Mouse (Mus musculus): ENCODE measurements around the gene Gas2l2.

The Gas2l2 gene

GRCm38 (mm10) chr11:83429355-83429754 lies at the start of gene Gas2l2:
Gene Gas2l2, minus strand, starts transcription at chr11:83429455.
- no peak for DNase-seq (ENCODE audit: low spot score in 2 of 2)

DNA sequence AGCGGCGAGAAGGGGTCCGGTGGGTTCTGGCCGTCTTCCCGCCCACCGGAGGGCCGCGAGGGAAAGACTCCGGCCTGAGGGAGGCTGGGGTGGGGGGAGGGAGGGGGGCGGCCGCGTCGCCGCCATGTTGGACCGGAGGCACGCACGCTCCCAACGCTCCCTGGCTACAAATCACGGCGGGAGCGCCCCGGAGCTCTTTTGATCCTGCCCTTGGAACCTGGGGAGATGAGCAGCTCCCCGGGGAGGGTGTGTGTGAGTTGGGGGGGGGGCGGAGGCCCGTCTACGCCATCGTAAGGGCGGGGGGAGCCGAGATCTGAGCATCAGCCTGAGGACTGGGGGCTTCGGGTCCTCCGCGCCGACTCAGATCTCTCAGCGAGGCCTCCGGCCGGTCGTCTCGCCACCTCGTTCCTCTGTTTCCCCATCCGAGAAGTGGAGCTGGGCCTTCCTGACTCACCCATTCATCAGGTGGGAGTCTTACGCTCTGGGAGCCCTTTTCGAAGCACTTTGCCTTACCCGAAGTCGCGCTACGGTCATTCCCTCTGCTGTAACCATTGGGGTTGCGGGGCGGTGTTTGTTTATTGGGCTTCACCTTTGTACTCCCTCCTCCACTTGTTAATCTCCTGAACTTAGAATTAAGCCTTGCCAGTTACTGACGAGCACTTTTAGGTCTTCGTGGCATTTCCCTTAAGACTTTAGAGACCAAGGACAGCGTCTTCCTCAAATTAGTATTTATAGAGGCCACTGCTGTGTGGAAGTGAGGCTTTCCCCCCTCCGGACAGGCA lies 44.2 kb upstream of the Gas2l2 start:
- DNase-seq (ENCODE audit: low spot score in 2 of 2): no peak

DNA sequence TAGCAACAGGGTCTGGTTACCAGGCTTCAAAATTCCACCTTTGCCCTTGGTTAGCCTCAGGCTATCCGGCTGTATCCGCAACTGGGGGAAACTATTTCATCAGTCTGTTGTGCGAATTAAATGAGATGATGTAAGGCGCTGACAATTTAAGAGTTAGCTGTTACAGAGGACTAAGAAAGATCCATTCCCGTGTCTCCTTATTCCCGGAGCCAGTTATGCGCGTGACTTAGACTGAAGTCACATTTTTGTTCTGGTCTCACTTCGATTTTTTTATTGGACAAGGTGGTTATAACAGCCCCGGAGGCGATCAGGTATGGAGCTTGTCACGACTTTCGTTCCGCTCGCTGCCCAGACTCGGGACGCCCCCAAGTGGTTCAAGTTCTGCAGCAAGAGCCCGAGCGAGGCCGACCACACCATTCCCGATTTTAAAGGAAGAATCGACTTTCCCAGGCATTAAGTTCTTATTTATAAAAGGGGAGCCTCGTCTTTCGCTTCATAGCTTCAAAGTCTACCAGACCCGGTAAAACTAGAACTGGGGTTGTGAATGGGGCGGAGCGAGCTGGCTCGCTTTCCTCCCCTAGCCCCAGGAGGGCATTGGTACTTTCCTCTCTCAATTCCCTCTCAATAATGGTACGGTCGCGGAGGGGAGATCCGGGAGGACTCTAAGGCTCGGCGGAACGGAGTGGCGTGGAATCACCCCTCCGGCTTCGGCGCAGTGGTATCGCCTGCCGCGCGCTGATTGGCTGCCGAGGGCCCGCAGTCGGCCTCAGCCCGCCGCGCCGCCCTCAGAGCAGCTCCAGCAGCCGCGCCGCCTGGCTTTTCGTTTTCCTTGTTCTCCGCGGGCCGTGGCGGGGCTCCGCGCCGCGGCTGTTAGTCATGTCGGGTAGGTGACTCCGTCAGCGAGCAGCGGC lies 43.3 kb upstream of the Gas2l2 start, which contains the start of gene Taf15:
Gene Taf15 (plus strand): TSS at position 763 of the 911 bp plus-strand sequence.
- peak; percentile 99 for DNase-seq (ENCODE audit: low spot score in 2 of 2)

- no peak for DNase-seq (ENCODE audit: low spot score in 2 of 2)
Measured at GRCm38 (mm10) chr11:83471766-83472165, 42.5 kb upstream of the Gas2l2 start.

- DNase-seq (ENCODE audit: low spot score in 2 of 2): no peak
Measured at GRCm38 (mm10) chr11:83468765-83469164, 39.5 kb upstream of the Gas2l2 start.

- DNase-seq (ENCODE audit: low spot score in 2 of 2): no peak
Measured at GRCm38 (mm10) chr11:83467120-83467652, 37.9 kb upstream of the Gas2l2 start.

DNA sequence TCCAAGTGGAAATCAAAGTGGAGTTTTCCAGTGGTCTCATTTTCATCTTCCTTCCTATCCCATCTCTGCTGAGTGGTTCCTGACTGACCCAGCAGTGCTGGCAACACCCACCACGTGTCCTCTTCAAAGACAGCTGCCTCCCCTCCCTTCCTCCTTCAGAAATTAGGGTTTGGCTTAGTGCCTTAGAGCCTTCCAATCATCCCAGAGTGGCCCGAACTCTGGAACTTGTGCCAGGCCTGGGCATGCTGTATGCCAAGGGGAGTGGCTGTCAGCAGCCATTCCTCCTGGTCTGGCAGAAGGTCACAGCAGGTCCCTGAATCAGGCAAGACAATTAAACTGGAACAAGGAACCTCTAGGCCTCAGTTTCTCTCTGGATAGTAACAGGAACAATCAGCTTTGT lies 36.7 kb upstream of the Gas2l2 start:
- peak in 1 of 2 experiments; percentile 18 for DNase-seq (ENCODE audit: low spot score in 2 of 2)

DNA sequence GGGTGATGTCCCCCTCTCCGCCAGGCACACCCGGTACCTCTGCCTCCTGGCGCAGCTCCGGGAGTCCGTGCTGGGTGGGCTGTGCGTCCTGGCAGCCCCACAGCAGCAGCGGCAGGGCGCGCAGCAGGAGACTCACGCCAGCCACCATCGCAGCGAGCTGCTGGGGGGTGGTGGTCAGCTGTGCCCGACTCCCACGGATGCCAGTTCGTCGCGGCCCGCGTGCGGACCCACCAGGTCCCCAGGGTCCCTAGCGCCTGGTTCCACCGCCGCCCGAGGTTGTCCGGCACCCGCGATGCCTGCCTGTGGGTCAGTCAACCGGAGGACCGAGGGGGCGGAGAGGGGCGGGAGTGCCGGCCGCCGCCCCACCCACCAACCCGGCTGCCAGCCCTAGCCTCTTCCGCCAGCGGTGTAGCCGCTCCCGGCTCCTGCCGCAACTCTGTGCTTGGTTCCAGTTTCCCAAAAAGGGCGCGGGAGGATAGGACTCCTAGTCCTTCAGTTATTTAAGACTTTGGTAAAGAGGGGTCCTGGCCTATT lies 33.5 kb upstream of the Gas2l2 start, which contains the start of gene Mmp28:
Gene Mmp28 (minus strand): TSS at position 361 of the 534 bp plus-strand sequence.
- DNase-seq (ENCODE audit: low spot score in 2 of 2): peak in 1 of 2 experiments; percentile 28

DNA sequence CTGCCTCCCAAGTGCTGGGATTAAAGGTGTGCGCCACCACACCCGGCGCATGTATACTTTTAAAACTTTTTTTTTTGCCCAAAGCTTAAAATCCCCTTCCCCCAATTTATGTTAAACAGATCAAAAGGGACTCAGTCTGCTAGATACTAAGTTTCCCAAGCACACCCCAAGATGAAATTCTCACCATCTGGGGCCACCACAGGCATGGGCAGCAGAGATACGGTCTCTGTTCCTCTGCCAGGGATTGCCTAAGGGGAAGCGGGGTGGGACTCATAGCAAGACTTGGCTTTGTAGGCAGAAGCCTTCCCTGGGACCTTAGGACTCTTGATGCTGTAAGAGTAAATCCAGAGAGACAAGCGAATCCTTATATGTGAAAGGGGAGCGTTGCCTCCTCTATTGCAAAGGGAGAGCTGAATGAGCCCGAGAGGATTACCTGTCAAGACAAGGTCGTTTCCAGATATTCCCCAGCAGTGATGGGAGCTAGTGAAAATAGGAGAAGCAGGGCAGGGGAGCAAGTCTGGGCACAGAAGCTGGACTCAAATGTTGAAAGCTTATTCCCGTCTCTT lies 32.3 kb upstream of the Gas2l2 start:
- DNase-seq (ENCODE audit: low spot score in 2 of 2): no peak

GRCm38 (mm10) chr11:83457912-83458601 lies 28.8 kb upstream of the Gas2l2 start:
- no peak for DNase-seq (ENCODE audit: low spot score in 2 of 2)

- no peak for DNase-seq (ENCODE audit: low spot score in 2 of 2)
Measured at GRCm38 (mm10) chr11:83457257-83457656, 28.0 kb upstream of the Gas2l2 start.

GRCm38 (mm10) chr11:83455608-83456007 lies 26.4 kb upstream of the Gas2l2 start:
- DNase-seq (ENCODE audit: low spot score in 2 of 2): no peak

- no peak for DNase-seq (ENCODE audit: low spot score in 2 of 2)
Measured at GRCm38 (mm10) chr11:83454548-83454947, 25.3 kb upstream of the Gas2l2 start.

DNA sequence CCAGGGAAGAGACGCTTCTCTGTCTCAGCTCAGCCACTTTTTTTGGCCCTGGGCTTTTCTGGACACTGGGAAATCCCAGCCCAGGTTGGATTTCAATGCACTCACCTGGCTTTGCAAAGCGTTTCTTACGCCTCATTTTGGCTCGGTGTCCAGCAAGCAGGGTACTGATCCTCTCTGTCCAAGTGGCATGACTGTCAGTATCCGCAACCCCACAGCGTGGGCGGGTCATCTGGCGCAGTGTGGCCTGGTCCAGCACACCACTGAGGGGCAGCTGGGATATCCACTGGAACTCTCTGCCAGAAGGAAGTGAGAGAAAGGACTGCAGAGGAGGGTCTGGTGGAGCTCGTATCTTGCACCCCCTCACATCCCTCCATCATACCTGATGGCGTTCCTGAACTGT lies 22.0 kb upstream of the Gas2l2 start:
- DNase-seq (ENCODE audit: low spot score in 2 of 2): no peak

GRCm38 (mm10) chr11:83450550-83450949 lies 21.3 kb upstream of the Gas2l2 start:
- no peak for DNase-seq (ENCODE audit: low spot score in 2 of 2)

GRCm38 (mm10) chr11:83449298-83449697 lies 20.0 kb upstream of the Gas2l2 start:
- no peak for DNase-seq (ENCODE audit: low spot score in 2 of 2)

- DNase-seq (ENCODE audit: low spot score in 2 of 2): no peak
Measured at GRCm38 (mm10) chr11:83448927-83449236, 19.6 kb upstream of the Gas2l2 start.

DNA sequence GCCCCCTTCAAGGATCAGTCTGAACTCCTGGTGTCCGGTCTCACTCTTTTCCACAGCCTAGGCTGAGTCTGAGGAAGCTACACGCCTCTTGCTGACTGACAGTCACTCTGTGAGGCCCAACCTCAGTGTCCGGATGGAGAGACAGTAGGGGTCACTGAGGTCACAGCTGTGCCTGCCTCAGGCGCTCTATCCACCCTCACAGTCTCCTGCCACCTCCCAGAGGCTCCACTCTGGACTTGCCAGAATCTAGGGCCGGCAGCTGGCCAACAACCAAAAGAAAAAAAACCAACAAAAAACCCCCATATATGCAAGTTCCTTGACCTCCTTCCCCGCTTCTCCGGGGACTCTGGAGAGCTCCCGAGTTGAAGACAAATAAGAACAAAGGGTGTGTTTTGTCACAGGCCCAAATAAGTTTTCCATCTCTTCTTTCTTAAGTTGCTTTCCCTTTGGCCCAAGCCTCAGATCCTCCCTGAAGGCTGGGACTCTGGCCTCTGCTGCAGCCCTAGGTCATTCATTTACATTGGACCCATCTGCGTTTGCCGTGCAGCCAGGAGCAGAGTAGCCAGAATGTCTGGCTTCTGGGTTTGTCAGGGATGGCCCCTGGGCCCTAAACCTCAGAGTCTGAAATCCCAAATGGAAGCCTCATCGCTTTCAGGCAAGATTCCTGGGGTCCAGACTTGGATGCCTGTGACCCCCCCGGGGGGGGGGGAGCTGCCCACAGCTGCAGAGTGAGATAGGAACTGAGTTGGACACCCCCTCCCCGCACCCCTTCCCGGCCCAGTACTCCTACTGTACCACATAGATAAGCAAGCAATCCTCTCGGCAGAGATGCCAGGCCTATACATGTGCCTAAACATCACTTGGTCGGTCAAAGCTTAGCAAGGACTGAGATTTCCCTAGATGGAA lies 19.0 kb upstream of the Gas2l2 start:
- DNase-seq (ENCODE audit: low spot score in 2 of 2): no peak

DNA sequence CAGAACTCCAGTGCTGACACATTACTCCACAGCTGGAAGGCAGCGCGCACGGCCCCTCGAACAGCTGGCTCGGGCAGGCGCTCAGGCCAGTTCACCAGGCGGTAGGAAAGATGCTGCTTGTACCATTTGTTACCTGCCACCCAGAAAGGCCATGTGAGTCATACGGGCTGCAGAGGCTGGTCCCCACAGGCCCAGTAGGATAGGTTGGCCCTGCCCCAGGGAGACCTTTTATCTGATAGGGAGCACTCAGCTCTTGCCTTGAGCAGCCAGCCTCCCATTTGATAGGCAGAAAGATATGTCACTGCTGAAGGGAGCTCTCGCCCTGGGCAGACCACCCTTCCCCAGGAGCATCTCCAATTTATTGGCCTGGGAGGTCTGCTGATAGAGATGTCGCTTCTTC lies 18.4 kb upstream of the Gas2l2 start:
- no peak for DNase-seq (ENCODE audit: low spot score in 2 of 2)

- no peak for DNase-seq (ENCODE audit: low spot score in 2 of 2)
Measured at GRCm38 (mm10) chr11:83445001-83445400, 15.7 kb upstream of the Gas2l2 start.
